Mouse (Mus musculus) liver, postnatal 0 days (tissue): Measurements from ENCODE around the gene 2010109A12Rik. TPM values are rescaled to one million over a fixed set of nuclear protein-coding genes. Genes with fewer than 3 reads are reported as not detected.
A peak's percentile ranks its signal among the peaks of the same experiment; 100 is the strongest.

Experiments used
- ATAC-seq: fragments of 200-750 bp; cut with Nextera tagmentation; 2 replicates; pipeline ENCODE4 v1.8.0; 2017; ENCODE audit warnings: mild to moderate bottlenecking, moderate library complexity
- DNase-seq: peaks from one replicate; pipeline ENCODE4 v3.0.0-alpha.2; 2016
- H3K27ac ChIP-seq: fragments of 300-500 bp; sonication (generic); 2 replicates; pipeline ENCODE4 v1.5.1; 2014; ENCODE audit warnings: antibody characterized with exemption, moderate library complexity, mild to moderate bottlenecking, low read depth
- H3K27me3 ChIP-seq: fragments of 300-500 bp; sonication (generic); 2 replicates; pipeline ENCODE4 v1.6.1; 2014; ENCODE audit warnings: low read length, control low read depth, mixed read lengths; ENCODE audit not compliant: insufficient read depth
- H3K36me3 ChIP-seq: fragments of 300-500 bp; sonication (generic); replicated peaks from 2 replicates; pipeline ENCODE4 v1.6.1; 2014; ENCODE audit warnings: mild to moderate bottlenecking, control low read depth, low read length, moderate library complexity, mixed read lengths; ENCODE audit not compliant: insufficient read depth
- H3K4me1 ChIP-seq: fragments of 300-500 bp; sonication (generic); 2 replicates; pipeline ENCODE4 v1.6.1; 2014; ENCODE audit warnings: antibody characterized with exemption, mild to moderate bottlenecking, control low read depth; ENCODE audit not compliant: insufficient read depth
- H3K4me2 ChIP-seq: fragments of 300-500 bp; sonication (generic); 2 replicates; pipeline ENCODE4 v1.6.1; 2014; ENCODE audit warnings: low read depth, mild to moderate bottlenecking, low read length, moderate library complexity, mixed read lengths
- H3K4me3 ChIP-seq: fragments of 300-500 bp; sonication (generic); 2 replicates; pipeline ENCODE4 v1.5.1; 2014; ENCODE audit warnings: low read depth, low read length
- H3K9ac ChIP-seq: fragments of 300-500 bp; sonication (generic); replicated peaks from 2 replicates; pipeline ENCODE4 v1.6.1; 2014; ENCODE audit warnings: mild to moderate bottlenecking, moderate library complexity
- H3K9me3 ChIP-seq: fragments of 300-500 bp; sonication (generic); 2 replicates; pipeline ENCODE4 v1.6.1; 2016; ENCODE audit warnings: mild to moderate bottlenecking, control low read depth, low read length, mixed read lengths
- CTCF ChIP-seq: sonication (generic); IDR thresholded peaks from 2 replicates; pipeline ENCODE4 v1.5.1; 2016; ENCODE audit warnings: antibody characterized with exemption, low read depth
- EP300 ChIP-seq: IDR thresholded peaks from 2 replicates; pipeline ENCODE4 v1.6.1; 2016; ENCODE audit warnings: antibody characterized with exemption, low read depth, mild to moderate bottlenecking
- WGBS: fragments of 180-500 bp; shearing (Covaris S2); extraction: QIAGEN DNeasy Blood & Tissue Kit; methylation state at CpG from one replicate; pipeline ENCODE4 v1.1.7; 2014; ENCODE audit not compliant: insufficient replicate concordance; 5-methylcytosine and 5-hydroxymethylcytosine counted together
- polyA plus RNA-seq: library from polyadenylated mRNA; unstranded; fragments of >200 nt; fragmentation: Nextera tagmentation; extraction: Ambion mirVana; gene quantifications from 2 replicates; pipeline ENCODE4 v1.2.1, GENCODE M21; 2015

The 2010109A12Rik gene
- 1.7 and 2.0 TPM in 2 replicates for polyA plus RNA-seq

DNA sequence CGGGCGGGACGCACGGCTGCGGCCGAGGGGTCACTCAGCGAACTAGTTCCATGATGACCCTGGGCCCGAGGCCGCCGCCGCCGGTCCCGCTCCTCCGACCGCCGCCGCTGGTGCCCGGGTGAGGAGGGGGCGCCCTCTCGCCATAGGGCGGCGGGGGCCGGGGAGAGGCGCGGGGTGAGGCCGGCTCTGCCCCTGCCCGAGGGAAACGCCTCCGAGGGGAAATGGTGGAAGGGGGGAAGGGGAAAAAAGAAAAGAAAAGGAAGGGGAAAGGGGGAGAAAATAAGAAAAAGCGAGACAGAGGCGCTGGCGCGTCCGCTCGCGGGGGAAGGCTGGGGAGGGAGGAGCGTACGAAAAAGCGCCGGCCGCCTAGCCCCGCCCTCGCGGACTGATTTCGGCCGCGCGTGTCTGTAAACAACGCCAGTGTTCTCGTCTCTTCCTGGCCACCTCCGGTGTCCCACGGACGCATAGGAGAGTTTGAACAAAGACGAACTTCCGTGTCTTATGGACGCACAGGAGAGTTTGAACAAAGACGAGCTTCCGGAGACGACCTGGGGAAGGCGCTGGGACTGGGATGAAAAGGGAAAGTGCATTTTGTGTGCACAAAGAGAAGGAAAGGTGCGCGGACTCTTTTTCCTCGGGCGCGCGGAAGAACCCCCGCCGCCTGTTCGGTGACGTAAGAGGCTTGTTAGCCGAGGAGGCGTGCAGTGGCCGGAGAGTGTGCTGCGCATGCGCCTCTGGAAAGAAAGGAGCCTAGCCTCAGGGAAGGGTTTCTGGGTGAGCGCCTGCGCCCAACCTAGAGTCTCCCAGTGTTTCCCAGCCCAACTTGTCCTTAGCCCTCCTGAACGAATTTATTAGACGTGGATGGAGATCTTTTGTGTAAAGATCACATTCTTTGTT lies at the start of gene 2010109A12Rik, which contains the start of gene Ccni:
2010109A12Rik (plus strand) TSS at position 410 of the 897 bp plus-strand sequence.
Ccni (minus strand) TSS at position 387 of the 897 bp plus-strand sequence.
- WGBS, result under 1% methylated on average over 78 of the region's 79 CpGs

DNA sequence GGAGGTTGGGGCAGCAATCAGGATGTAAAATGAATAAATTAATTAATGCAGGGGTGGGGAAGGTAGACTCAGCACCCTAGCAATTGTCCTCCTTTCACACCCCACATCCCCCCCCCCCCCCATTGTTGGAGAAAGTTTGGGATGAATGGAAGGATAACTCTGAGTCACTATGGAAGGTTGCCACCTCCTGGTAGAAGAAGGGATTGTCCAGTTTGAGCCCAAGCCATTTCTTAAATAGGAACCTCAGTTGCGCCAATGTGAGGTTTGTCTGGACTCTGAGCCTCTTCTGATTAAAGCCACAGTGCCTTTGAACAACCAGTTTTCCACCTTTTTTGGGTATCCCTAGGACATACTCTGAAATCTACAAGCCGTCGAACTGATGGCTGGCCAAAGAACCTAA lies 42.8 kb upstream of the 2010109A12Rik start:
- Histone ChIP-seq H3K4me1 (no peaks in the 10 kb centered on the region), H3K27me3 (no peaks in the 10 kb centered on the region), H3K4me3 (no peak overlapping the region), H3K27ac (no peak overlapping the region), H3K9ac (no peak overlapping the region), H3K9me3 (no peaks in the 10 kb centered on the region), H3K36me3 (peaks cover 45% of the 10 kb centered on the region), H3K4me2 (no peak overlapping the region)
- 82% methylated on average over 3 of the region's 3 CpGs for WGBS
- DNase-seq (peak; percentile 44), ATAC-seq (no peak)
- peak; percentile 73 for TF ChIP-seq CTCF
- no peak for TF ChIP-seq EP300

More for the DNA sequence above, at the start of gene 2010109A12Rik, which contains the start of gene Ccni:
- Histone ChIP-seq H3K4me2 (peak within 1 kb of the TSS; percentile 79), H3K36me3 (peaks cover 3% of the 10 kb centered on the region), H3K4me1 (peaks cover 11% of the 10 kb centered on the region), H3K9me3 (no peaks in the 10 kb centered on the region), H3K4me3 (peak within 1 kb of the TSS; percentile 94), H3K9ac (peak within 1 kb of the TSS; percentile 98), H3K27ac (peak within 1 kb of the TSS; percentile 99), H3K27me3 (no peaks in the 10 kb centered on the region)
- TF ChIP-seq CTCF (no peak), EP300 (peak; percentile 87)
- DNase-seq (peak; percentile 96), ATAC-seq (peak; percentile 97)

- Histone ChIP-seq H3K4me3 (no peak overlapping the region), H3K9ac (no peak overlapping the region), H3K9me3 (no peaks in the 10 kb centered on the region), H3K4me1 (no peaks in the 10 kb centered on the region), H3K4me2 (no peak overlapping the region), H3K36me3 (peaks cover 37% of the 10 kb centered on the region; the same call in 1 of the 2 replicates), H3K27ac (no peak overlapping the region), H3K27me3 (no peaks in the 10 kb centered on the region)
- 81% methylated on average over 11 of the region's 11 CpGs for WGBS
- ATAC-seq (no peak), DNase-seq (no peak)
- TF ChIP-seq EP300 (no peak), CTCF (no peak)
Measured at GRCm38 (mm10) chr5:93167919-93168516, 38.3 kb upstream of the 2010109A12Rik start.

DNA sequence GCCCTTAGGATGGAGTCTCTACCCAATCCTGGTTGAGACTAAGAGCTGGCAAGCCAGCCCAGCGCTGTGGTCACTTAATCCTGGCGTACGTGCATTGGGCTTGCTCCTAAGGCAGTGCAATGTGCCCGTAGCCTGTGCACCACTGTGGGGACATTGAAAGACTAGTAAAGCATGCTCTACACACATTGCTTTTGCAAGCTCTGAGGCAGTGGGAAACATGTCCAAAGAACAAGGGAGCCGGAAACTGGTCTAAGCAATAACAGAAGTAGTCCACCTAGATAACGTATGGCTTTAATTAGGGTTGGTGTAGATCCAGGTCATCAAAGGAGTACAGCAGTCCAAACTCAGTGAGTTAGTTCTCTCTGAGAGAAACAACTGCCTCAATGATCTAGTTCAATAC lies 37.7 kb upstream of the 2010109A12Rik start:
- Histone ChIP-seq H3K9ac (no peak overlapping the region), H3K9me3 (no peaks in the 10 kb centered on the region), H3K4me1 (no peaks in the 10 kb centered on the region), H3K36me3 (peaks cover 37% of the 10 kb centered on the region), H3K27ac (no peak overlapping the region), H3K4me2 (no peak overlapping the region), H3K27me3 (no peaks in the 10 kb centered on the region), H3K4me3 (no peak overlapping the region)
- TF ChIP-seq CTCF (no peak), EP300 (no peak)
- DNase-seq (no peak), ATAC-seq (no peak)
- WGBS, result 87% methylated on average over 6 of the region's 6 CpGs

DNA sequence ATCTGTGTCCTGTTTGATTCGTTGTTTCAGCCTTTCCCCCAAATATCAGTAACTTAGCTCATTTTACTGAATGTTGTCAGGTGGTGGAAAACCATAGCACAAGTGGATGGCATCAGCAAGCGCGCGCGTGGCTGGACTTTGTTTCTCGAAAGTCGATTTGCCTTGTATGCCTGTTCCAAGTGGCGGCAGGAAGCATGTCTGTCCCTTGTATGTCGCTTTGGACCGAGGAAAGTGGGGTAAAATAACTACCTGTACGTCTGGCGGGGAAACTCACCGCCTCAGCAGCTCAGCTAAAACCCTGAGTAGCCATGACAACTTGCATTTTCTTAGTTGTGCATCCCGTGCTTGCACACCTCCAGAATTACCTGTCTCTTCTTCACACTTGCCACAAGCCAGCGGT lies 34.9 kb upstream of the 2010109A12Rik start:
- no peaks in the 10 kb centered on the region for H3K27me3 ChIP-seq
- no peak for TF ChIP-seq CTCF
- no peak for TF ChIP-seq EP300
- ATAC-seq, result no peak
- no peak overlapping the region for H3K4me3 ChIP-seq
- 90% methylated on average over 15 of the region's 15 CpGs for WGBS
- H3K9me3 ChIP-seq, result no peaks in the 10 kb centered on the region
- H3K4me1 ChIP-seq, result no peaks in the 10 kb centered on the region
- no peak for DNase-seq
- no peak overlapping the region for H3K4me2 ChIP-seq
- H3K27ac ChIP-seq, result no peak overlapping the region
- peaks cover 24% of the 10 kb centered on the region for H3K36me3 ChIP-seq
- H3K9ac ChIP-seq, result no peak overlapping the region

DNA sequence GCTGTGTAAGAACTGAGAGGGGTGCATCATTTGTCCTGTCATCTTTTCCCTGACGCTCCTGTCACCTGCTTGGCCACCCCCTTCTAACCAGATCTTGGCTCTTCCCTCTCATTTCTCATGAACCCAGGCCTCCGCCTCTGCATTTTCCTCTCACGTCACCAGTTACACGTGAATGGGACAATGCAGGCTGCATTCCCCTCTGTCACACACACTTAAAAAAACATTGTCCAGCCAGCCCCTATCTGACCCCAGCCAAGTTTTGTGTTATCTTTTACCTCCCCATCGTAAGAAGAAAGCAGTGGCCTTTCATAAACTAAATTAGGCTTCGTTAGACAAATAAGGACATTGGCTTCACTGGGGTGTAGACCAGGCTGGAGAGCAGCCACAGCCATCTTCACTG lies 33.8 kb upstream of the 2010109A12Rik start:
- Histone ChIP-seq H3K4me3 (no peak overlapping the region), H3K36me3 (peaks cover 15% of the 10 kb centered on the region; the same call in 1 of the 2 replicates), H3K9ac (no peak overlapping the region), H3K4me1 (no peaks in the 10 kb centered on the region), H3K9me3 (no peaks in the 10 kb centered on the region), H3K4me2 (no peak overlapping the region), H3K27me3 (no peaks in the 10 kb centered on the region), H3K27ac (no peak overlapping the region)
- ATAC-seq, result no peak
- TF ChIP-seq CTCF (no peak), EP300 (no peak)
- DNase-seq, result no peak
- WGBS, result 79% methylated on average over 6 of the region's 6 CpGs
